Mouse (Mus musculus): ENCODE measurements around the gene Cdiptos.
A peak's percentile ranks its signal among the peaks of the same experiment; 100 is the strongest.

Cdiptos gene

DNA sequence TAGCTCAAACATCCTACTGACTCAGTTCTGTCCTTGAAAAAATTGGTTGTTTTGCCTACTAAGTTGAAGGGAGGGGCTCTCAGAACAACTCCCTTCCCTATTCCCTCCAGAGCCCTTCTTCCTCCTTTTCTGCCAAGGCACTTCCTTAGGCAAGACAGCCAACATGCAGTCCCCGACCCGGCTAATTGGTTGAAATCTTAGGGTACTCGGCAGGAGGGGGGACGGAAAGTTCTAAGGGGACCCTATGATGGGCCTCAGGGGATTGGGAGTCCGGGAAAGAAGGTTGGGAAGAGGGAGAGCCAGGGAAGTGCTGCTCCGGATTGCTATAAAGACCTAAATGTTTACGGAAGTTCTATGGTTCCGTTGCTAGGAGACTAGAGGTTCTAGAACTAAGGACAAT is 405 bp downstream of the Cdiptos start:
- no peak for DNase-seq (ENCODE audit: low spot score)

DNA sequence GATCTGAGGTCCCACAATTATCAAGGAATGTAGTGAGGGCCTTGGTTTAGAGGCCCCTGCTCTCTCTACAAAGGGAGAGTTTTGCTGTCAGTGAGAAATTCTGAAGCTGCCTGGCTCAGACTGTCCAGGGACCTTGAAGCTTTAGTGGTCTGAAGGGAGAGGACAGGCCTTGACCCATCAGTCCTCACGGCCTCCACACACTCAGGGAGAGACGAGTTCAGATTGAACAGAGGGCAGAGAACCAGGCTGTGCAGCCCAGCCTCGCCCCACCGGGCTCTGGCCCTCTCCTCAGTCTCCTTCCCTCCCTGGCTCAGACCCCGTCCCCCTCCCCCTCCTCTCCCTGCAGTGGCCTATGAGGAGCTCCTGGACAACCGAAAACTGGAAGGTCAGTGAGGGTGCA is 8.5 kb downstream of the Cdiptos start:
- no peak for DNase-seq (ENCODE audit: low spot score)

DNA sequence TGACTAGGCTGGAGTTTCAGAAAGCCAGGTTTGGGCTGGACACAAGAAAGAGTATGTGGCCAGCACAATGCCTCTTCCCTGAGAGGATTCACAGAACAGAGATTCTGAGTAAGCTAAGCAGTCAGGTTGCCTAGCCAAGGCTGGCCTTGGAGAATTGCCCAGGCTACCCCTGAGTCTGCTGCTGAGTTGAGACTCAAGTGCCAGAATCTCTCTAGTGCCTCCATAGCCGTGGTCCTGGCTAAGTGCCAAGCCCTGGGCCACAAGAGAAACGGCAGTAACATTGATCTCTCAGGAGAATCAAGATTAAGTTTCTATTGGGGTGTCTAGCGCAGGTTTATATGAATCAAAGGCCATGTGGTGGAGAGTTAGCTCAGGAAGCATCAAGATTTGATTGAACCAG is 10.3 kb downstream of the Cdiptos start:
- DNase-seq (ENCODE audit: low spot score) = no peak

- no peak for DNase-seq (ENCODE audit: low spot score)
These were observed 12.2 kb downstream of the Cdiptos start for GRCm38 (mm10) chr7:126963548-126964286.

DNA sequence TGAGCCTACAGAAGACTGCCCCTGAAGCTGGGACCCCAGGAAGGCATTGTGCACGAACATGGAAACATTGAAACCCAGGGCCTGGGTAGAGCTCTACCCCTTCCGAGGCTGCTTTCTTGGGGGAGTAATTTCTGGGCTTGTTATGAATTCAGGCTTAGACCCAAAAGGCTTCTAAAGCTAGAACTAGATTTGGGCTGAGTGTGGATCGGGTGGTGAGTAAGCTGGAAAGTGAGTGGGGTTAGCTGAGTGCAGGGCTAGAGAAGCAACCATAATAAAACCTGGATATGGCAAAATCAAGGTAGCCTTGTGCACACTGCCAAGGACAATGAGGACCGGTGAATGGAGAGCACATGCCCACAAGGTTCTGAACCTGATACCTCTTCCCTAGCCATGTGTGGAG is 13.9 kb downstream of the Cdiptos start:
- DNase-seq (ENCODE audit: low spot score) = no peak

DNA sequence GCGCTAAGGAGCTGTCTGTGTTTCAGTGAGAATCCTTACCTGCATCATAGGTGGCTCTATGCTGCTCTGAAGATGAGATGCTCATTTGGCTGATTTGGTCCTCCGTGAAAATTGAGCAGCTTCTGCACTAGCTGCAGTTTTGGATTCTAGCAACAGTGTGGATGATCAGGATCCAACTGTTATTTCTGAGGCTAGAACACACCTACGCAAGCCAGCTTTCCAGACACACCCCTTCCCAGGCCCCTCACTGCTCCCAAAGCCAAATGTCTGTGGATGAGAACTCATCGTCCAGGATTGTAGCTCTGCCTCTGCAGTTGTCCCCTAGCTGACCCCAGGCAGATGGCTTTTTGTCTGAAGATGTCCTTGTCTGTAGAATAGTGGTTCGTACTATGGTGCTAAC is 14.8 kb downstream of the Cdiptos start:
- DNase-seq (ENCODE audit: low spot score) = no peak

GRCm38 (mm10) chr7:126959780-126960179 is 16.1 kb downstream of the Cdiptos start:
- DNase-seq (ENCODE audit: low spot score) = no peak

GRCm38 (mm10) chr7:126955125-126955524 is 20.8 kb downstream of the Cdiptos start:
- no peak for DNase-seq (ENCODE audit: low spot score)

GRCm38 (mm10) chr7:126952646-126953045 is 23.3 kb downstream of the Cdiptos start:
- DNase-seq (ENCODE audit: low spot score) = no peak

DNA sequence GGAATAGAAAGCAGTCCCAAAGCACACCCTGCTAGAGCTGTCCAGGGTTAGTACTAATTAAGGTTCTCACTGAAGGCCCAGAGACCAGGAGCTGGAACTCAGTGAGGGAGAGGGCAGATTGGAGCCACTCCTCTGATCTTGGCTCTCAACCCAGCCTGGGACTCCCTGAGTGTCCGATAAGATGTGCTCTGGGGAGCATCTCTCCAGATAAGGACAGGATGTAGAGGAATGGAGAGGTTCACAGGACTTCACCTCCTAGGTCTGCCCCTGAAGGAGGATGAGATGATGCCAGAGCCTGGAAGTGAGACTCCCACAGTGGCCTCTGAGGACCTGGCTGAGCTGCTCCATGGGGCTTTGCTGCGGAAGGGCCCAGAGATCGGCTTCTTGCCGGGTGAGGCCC is 24.2 kb downstream of the Cdiptos start:
- DNase-seq (ENCODE audit: low spot score) = no peak

DNA sequence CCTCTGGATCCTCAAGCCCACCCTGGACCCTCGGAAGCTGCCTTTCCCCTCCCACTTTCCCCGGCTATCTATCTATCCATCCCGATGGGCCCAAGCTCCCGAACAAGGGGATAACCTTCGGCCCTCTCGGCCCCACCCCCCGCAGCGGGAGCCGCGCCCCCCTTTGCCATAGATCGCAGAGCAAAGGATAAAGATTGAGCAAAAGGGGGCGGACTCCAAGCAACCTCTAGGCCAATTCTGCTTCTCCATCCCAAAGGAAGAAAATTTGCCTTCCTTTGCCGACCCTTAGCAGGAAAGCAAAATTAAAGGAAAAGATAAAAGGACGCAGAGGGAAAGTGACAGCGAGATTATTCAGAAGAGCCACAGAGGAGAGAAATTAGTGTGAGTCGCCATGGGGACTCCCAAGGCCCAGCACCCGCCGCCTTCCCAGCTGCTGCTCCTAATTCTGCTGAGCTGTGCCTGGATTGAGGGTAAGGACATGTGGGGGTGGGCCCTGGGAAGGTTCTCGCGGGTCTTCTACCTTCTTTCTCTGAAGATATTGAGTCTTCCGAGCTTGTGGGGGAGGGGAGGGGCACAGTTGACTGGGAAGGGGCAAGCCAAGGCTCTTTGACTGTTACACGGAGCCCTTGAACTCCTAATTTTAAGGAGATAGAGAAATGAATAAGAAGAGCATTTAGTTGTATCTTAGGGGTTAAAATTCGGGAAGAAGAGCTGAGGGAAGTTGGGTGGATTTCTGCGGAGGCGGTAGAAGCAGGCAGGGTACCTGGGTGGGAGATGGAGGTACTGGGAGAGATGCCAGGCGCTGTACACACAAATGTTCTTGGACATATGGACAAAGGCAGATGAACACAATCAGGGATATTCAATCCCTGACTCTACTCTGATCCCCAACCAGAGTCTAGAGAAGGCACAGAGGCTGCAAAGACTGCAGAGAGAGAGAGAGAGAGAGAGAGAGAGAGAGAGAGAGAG is 25.0 kb downstream of the Cdiptos start:
- no peak for DNase-seq (ENCODE audit: low spot score)

DNA sequence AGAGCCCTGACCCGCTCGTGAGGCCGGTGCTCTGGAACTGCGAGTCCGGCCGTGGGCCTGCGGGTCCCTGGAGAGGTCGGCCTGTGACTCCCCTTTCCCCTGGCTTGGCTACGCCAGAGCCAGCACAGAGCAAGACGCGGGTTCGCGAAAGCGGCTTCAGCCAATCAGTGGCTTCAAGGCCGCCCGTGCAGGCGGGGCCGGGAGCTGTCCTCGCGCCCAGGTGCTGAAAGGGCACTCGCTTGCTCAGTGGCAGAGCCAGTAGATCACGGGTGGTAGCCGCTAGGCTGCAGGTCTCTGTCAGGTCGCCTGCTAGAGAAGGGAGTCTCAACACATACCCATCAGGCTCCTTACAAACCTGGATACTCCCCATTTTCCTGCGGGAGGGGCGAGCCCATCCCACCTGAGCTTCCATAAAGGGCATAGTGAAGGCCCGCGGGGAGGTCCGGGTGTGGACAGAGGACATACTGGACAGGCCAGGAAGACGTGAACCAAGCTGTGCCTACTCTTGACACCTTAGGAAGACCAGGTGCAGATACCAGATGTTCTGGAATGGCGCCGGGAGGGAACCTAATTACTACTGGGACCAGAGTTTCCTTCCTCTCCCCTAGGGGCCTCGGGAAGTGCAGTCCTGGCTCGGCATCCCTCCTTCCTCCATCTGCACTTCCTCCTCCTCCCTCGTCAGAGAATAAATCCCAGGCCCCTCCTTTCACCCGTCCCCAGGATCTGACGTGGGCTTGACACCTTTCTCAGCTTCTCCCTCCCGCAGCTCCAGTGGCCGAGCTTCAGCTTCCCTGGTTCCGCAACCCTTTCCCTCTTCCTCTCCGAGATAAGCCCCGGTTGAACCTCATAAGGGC is 25.9 kb downstream of the Cdiptos start, which contains the start of gene Sez6l2:
Gene Sez6l2 (plus strand): TSS at position 771 of the 854 bp plus-strand sequence.
- DNase-seq (ENCODE audit: low spot score) = peak; percentile 93

- no peak for DNase-seq (ENCODE audit: low spot score)
These were observed 26.5 kb downstream of the Cdiptos start, which contains the start of gene Asphd1 for GRCm38 (mm10) chr7:126949403-126949792. Gene Asphd1, minus strand, starts transcription at chr7:126949582.

DNA sequence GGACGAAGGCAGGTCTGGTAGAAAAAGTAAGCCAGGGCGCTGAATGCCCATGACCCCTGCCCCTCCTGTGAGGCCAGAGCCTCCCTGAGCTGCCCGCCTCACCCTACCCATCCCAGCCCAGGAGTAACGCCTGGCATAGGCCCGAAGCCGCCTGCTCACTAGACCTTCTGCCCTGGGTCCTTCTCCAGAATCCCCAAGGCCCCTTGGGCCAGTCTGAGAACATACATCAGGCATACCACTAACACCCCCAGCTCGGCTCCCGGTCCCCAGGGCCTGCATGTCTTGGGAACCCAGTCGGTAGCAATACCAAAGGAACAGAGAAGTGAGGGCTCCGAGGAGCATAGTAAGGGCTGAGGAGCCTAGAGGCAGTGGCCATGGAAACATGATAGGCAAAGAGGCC is 27.3 kb downstream of the Cdiptos start:
- DNase-seq (ENCODE audit: low spot score) = no peak

DNA sequence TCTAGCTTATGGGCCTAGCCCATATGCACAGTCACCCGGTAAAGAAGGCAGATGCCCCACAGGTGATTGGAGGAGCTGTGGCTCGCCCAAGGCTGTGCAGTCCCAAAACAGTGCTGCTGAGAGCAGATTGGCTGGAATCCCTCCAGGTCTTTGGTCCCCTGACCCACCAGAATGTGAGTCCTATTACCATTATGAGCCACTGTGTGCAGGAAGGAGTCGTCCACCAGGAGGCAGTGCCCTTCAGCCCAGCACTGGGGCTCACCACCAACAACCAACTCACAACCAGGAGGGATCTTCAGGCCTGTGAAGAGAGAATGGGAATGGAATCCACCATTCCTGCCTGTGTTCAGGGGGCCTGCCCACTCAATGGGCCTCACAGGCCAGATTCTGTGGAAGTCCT is 29.4 kb downstream of the Cdiptos start:
- no peak for DNase-seq (ENCODE audit: low spot score)

DNA sequence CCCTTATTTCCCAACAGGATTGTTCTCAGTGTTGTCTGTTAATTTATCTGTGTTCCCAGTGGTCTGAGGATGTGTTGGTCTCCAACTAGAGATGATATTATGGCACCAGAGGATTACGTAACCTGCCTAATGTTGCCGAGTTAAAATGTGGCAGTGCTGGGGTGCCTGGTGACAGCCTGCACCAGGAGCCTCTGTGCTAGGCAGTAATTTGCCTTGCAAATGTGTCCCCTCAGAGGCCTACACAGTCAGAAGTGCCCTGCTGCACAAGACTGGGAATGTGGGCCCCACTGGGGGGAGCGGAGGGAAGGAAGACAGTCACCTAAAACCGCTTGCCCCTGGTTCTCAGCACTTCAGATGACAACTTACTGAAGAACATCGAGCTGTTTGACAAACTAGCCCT is 34.1 kb downstream of the Cdiptos start:
- DNase-seq (ENCODE audit: low spot score) = no peak

DNA sequence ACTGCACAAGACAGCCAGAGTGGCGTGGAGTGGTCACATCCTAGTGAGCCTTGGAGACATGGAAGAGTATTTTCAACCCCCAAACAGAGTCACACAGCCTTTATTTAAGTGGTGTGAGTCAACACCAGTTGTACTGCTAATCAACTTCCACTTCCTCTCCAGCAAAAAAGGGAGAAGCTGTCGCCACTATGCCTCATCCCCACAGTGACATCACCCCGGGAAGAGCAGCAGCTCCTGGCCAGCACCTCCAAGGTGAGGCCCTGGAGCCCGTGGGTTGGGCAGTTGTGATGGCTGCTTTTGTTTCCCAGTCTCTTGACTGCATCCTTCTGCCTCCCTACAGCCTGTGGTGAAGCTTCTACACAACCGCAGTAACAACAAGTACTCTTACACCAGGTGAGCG is 34.7 kb downstream of the Cdiptos start:
- DNase-seq (ENCODE audit: low spot score) = no peak

DNA sequence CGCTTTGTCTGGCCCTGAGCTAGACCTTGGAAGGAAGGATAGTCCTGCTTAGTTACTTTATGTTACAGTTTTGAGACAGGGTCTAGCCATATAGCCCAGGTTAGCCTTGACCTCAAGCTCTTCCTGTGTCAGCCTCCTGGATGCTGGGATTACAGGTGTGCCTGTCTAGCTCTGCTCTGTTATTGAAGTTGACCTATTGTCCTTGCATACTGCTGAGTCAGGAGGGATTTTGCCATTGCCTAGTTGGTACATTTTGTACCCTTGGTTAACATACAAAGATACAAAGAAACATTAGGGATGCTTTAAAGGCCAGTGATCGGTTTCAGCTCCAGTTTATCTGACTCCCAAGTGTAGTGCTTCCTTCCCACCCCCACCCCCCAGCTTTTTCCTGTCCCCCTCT is 43.2 kb downstream of the Cdiptos start:
- no peak for DNase-seq (ENCODE audit: low spot score)

DNA sequence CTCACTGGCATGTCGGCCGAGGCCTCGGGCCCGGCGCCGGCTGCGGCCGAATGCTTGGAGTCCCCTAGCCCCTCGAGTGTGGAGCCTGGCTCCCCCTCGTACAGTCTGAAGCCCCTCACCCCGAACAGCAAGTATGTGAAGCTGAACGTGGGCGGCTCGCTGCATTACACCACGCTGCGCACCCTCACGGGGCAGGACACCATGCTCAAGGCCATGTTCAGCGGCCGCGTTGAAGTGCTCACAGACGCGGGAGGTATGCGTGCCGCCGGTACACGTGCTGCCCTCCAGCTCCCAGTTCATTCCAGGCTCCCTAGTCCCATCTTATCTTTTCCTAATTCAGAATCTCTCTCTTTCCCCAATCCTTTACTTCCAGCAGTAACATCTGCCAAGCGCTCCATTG is 46.9 kb downstream of the Cdiptos start:
- no peak for DNase-seq (ENCODE audit: low spot score)

GRCm38 (mm10) chr7:126928384-126929037 is 47.4 kb downstream of the Cdiptos start, which contains the start of gene Kctd13:
Gene Kctd13, plus strand, starts transcription at chr7:126928879.
- peak; percentile 81 for DNase-seq (ENCODE audit: low spot score)

DNA sequence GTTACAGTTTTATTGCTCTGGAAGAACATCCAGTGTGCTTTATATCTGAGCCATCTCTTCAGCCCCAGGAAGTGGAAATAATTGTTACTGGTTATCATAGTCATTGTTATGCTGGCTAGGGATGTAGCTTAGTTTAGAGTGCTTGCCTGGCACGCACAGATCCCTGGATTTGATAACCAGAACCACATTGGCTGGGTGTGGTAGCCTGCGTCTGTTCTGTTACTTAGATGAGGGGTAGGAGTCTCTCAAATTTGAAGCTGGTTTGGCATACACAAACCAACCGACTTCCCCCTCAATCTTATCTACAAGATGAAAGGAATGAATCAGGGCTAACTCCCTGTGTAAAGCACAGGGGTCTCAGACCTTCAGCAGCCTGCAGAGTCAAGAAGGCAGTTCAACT is 49.6 kb downstream of the Cdiptos start:
- DNase-seq (ENCODE audit: low spot score) = no peak

- DNase-seq (ENCODE audit: low spot score) = no peak
These were observed 51.9 kb downstream of the Cdiptos start for GRCm38 (mm10) chr7:126923999-126924398.
